Mouse (Mus musculus) forebrain, embryonic 11.5 days (tissue): Measurements from ENCODE around the gene Tmem132e. TPM values are rescaled to one million over a fixed set of nuclear protein-coding genes. Genes with fewer than 3 reads are reported as not detected.

Source experiments
- ATAC-seq: fragments of 200-750 bp; cut with Nextera tagmentation; replicated peaks from 2 replicates; pipeline ENCODE4 v1.8.0; 2017; ENCODE audit warnings: moderate TSS enrichment; ENCODE audit not compliant: low FRiP score
- DNase-seq: peaks from one replicate; pipeline ENCODE4 v3.0.0-alpha.2; 2017; ENCODE audit warnings: low spot score
- H3K27ac ChIP-seq: fragments of 300-500 bp; sonication (generic); 2 replicates; pipeline ENCODE4 v1.5.1; 2014; ENCODE audit warnings: low read depth, low read length
- H3K27me3 ChIP-seq: fragments of 300-500 bp; sonication (generic); 2 replicates; pipeline ENCODE4 v1.6.1; 2014; ENCODE audit warnings: mild to moderate bottlenecking, low read length, mixed read lengths; ENCODE audit not compliant: control insufficient read depth, insufficient read depth
- H3K36me3 ChIP-seq: fragments of 300-500 bp; sonication (generic); 2 replicates; pipeline ENCODE4 v1.6.1; 2014; ENCODE audit warnings: mild to moderate bottlenecking, low read length, moderate library complexity, mixed read lengths; ENCODE audit not compliant: control insufficient read depth, insufficient read depth
- H3K4me1 ChIP-seq: fragments of 300-500 bp; sonication (generic); replicated peaks from 2 replicates; pipeline ENCODE4 v1.6.1; 2014; ENCODE audit warnings: low read length, mixed read lengths; ENCODE audit not compliant: control insufficient read depth, insufficient read depth
- H3K4me2 ChIP-seq: fragments of 300-500 bp; sonication (generic); 2 replicates; pipeline ENCODE4 v1.6.1; 2014; ENCODE audit warnings: low read depth, mild to moderate bottlenecking, low read length, moderate library complexity, mixed read lengths; ENCODE audit not compliant: severe bottlenecking
- H3K4me3 ChIP-seq: fragments of 300-500 bp; sonication (generic); 2 replicates; pipeline ENCODE4 v1.5.1; 2014; ENCODE audit warnings: low read depth, low read length
- H3K9ac ChIP-seq: fragments of 300-500 bp; sonication (generic); 2 replicates; pipeline ENCODE4 v1.6.1; 2014; ENCODE audit warnings: low read length
- H3K9me3 ChIP-seq: fragments of 300-500 bp; sonication (generic); 2 replicates; pipeline ENCODE4 v1.6.1; 2016; ENCODE audit warnings: low read length, mixed read lengths; ENCODE audit not compliant: control insufficient read depth
- WGBS: fragments of 180-500 bp; shearing (Covaris S2); extraction: QIAGEN DNeasy Blood & Tissue Kit; methylation state at CpG from one replicate; pipeline ENCODE4 v1.1.7; 2014; 5-methylcytosine and 5-hydroxymethylcytosine counted together
- polyA plus RNA-seq: library from polyadenylated mRNA; unstranded; fragments of >200 nt; fragmentation: Nextera tagmentation; extraction: Ambion mirVana; gene quantifications from 2 replicates; pipeline ENCODE4 v1.2.1, GENCODE M21; 2014

Gene Tmem132e
- polyA plus RNA-seq, 1 experiment from 2014 or later = 0.55 TPM

GRCm38 (mm10) chr11:82418337-82419041 is 29.8 kb downstream of the Tmem132e start:
- DNase-seq (no peak), ATAC-seq (no peak)
- Histone ChIP-seq H3K9ac (no peak overlapping the region), H3K4me2 (no peak overlapping the region), H3K9me3 (no peaks in the 10 kb centered on the region), H3K27ac (no peak overlapping the region), H3K36me3 (no peaks in the 10 kb centered on the region), H3K27me3 (no peaks in the 10 kb centered on the region), H3K4me1 (0 out of 2 replicates have a peak, but pooled peaks cover 3% of the 10 kb centered on the region), H3K4me3 (no peak overlapping the region)
- WGBS = 41% methylated on average over 8 of the region's 9 CpGs

- no peaks in the 10 kb centered on the region for H3K36me3 ChIP-seq
- H3K4me2 ChIP-seq = no peak overlapping the region
- no peak overlapping the region for H3K27ac ChIP-seq
- no peak for ATAC-seq
- H3K4me3 ChIP-seq = no peak overlapping the region
- H3K9ac ChIP-seq = no peak overlapping the region
- no peaks in the 10 kb centered on the region for H3K27me3 ChIP-seq
- WGBS = 73% methylated on average over 5 of the region's 5 CpGs
- no peak for DNase-seq
- 0 out of 2 replicates have a peak, but pooled peaks cover 3% of the 10 kb centered on the region for H3K4me1 ChIP-seq
- no peaks in the 10 kb centered on the region for H3K9me3 ChIP-seq
Measured at GRCm38 (mm10) chr11:82421909-82422308, 33.2 kb downstream of the Tmem132e start.

GRCm38 (mm10) chr11:82423521-82423920 is 34.8 kb downstream of the Tmem132e start:
- Histone ChIP-seq H3K9me3 (no peaks in the 10 kb centered on the region), H3K36me3 (no peaks in the 10 kb centered on the region), H3K4me2 (no peak overlapping the region), H3K27me3 (no peaks in the 10 kb centered on the region), H3K27ac (no peak overlapping the region), H3K4me3 (no peak overlapping the region), H3K4me1 (0 out of 2 replicates have a peak, but pooled peaks cover 2% of the 10 kb centered on the region), H3K9ac (no peak overlapping the region)
- 36% methylated on average over 4 of the region's 4 CpGs for WGBS
- ATAC-seq = no peak
- DNase-seq = no peak

GRCm38 (mm10) chr11:82428801-82429200 is 40.1 kb downstream of the Tmem132e start:
- H3K4me1 ChIP-seq = no peaks in the 10 kb centered on the region; the same call in 1 of the 2 replicates
- H3K27me3 ChIP-seq = peaks cover 18% of the 10 kb centered on the region
- no peak overlapping the region for H3K27ac ChIP-seq
- no peaks in the 10 kb centered on the region for H3K9me3 ChIP-seq
- ATAC-seq (no peak), DNase-seq (no peak)
- no peak overlapping the region for H3K4me2 ChIP-seq
- H3K36me3 ChIP-seq = no peaks in the 10 kb centered on the region
- H3K9ac ChIP-seq = no peak overlapping the region
- WGBS = 80% methylated on average over 4 of the region's 4 CpGs
- H3K4me3 ChIP-seq = no peak overlapping the region

GRCm38 (mm10) chr11:82434091-82434831 is 45.6 kb downstream of the Tmem132e start:
- Histone ChIP-seq H3K4me3 (peak overlapping the region; percentile 34), H3K9me3 (no peaks in the 10 kb centered on the region), H3K4me1 (peaks cover 2% of the 10 kb centered on the region; the same call in 1 of the 2 replicates), H3K36me3 (no peaks in the 10 kb centered on the region), H3K27me3 (peaks cover 34% of the 10 kb centered on the region), H3K27ac (no peak overlapping the region), H3K9ac (peak overlapping the region; percentile 37), H3K4me2 (peak overlapping the region; percentile 69)
- DNase-seq (peak; percentile 57), ATAC-seq (no peak)
- 1% methylated on average over 57 of the region's 62 CpGs for WGBS

GRCm38 (mm10) chr11:82434832-82435182 is 46.1 kb downstream of the Tmem132e start:
- no peaks in the 10 kb centered on the region for H3K9me3 ChIP-seq
- H3K4me1 ChIP-seq = peaks cover 2% of the 10 kb centered on the region; the same call in 1 of the 2 replicates
- no peak overlapping the region for H3K27ac ChIP-seq
- no peaks in the 10 kb centered on the region for H3K36me3 ChIP-seq
- H3K27me3 ChIP-seq = peaks cover 34% of the 10 kb centered on the region
- 4% methylated on average over 34 of the region's 36 CpGs for WGBS
- H3K4me2 ChIP-seq = peak overlapping the region; percentile 69
- ATAC-seq (no peak), DNase-seq (no peak)
- no peak overlapping the region; the same call in 1 of the 2 replicates for H3K9ac ChIP-seq
- H3K4me3 ChIP-seq = peak overlapping the region; percentile 34

- no peak overlapping the region for H3K4me3 ChIP-seq
- H3K27me3 ChIP-seq = no peaks in the 10 kb centered on the region
- no peak overlapping the region for H3K9ac ChIP-seq
- ATAC-seq (no peak), DNase-seq (no peak)
- no peak overlapping the region for H3K4me2 ChIP-seq
- H3K9me3 ChIP-seq = no peaks in the 10 kb centered on the region
- no peak overlapping the region for H3K27ac ChIP-seq
- no peaks in the 10 kb centered on the region for H3K36me3 ChIP-seq
- no peaks in the 10 kb centered on the region for H3K4me1 ChIP-seq
- 81% methylated on average over 9 of the region's 9 CpGs for WGBS
Measured at GRCm38 (mm10) chr11:82448485-82448884, 59.8 kb downstream of the Tmem132e start.

- H3K9me3 ChIP-seq = no peaks in the 10 kb centered on the region
- no peaks in the 10 kb centered on the region for H3K27me3 ChIP-seq
- no peak overlapping the region for H3K27ac ChIP-seq
- H3K9ac ChIP-seq = no peak overlapping the region
- ATAC-seq (no peak), DNase-seq (no peak)
- H3K4me2 ChIP-seq = no peak overlapping the region
- H3K4me3 ChIP-seq = no peak overlapping the region
- 65% methylated on average over 5 of the region's 5 CpGs for WGBS
- H3K36me3 ChIP-seq = no peaks in the 10 kb centered on the region
- no peaks in the 10 kb centered on the region for H3K4me1 ChIP-seq
Measured at GRCm38 (mm10) chr11:82452516-82452915, 63.8 kb downstream of the Tmem132e start.
